9 mouse cellular contexts compared by ENCODE assay signal in genomic region chr12:112875225-112876013, GRCm38 (mm10). TPM values are rescaled to one million over a fixed set of nuclear protein-coding genes. Genes with fewer than 3 reads are reported as not detected.
DNase-seq lines count a peak whose midpoint lies in the region; ATAC-seq lines count a peak whose summit lies in the region.
"Had no signal": no experiment of that assay in that cellular context is flagged by ENCODE, and none has a peak within 500 bp of the region (broad histone marks: within the 10 kb centered on the region; RNA-seq: fewer than 3 reads in every experiment).

No protein-coding gene starts in this region.

- no peak overlapping the region for H3K4me3 ChIP-seq in brown adipose tissue, adult 24 weeks (ENCODE audit: insufficient read depth, low read depth, low read length)
- H3K4me3 ChIP-seq in heart, embryonic 15.5 days: no peak overlapping the region
- no peak overlapping the region for H3K4me3 ChIP-seq in liver, embryonic 11.5 days (ENCODE audit: low read depth, low read length)
- H3K4me3 ChIP-seq: erythroblast, embryonic 14.5 days had no signal

- no peak overlapping the region for H3K9ac ChIP-seq in heart, embryonic 15.5 days
- no peak overlapping the region for H3K9ac ChIP-seq in liver, embryonic 11.5 days (ENCODE audit: low read depth, low read length)

- H3K36me3 ChIP-seq in heart, embryonic 15.5 days: no peaks in the 10 kb centered on the region
- no peaks in the 10 kb centered on the region for H3K36me3 ChIP-seq in liver, embryonic 11.5 days (ENCODE audit: control insufficient read depth, insufficient read depth, low read length)

- peak overlapping the region; percentile 33; the same call in 1 of the 2 replicates for H3K27ac ChIP-seq in brown adipose tissue, adult 24 weeks (replicated peaks; ENCODE audit: low read depth, low read length)
- H3K27ac ChIP-seq in heart, embryonic 15.5 days: no peak overlapping the region
- no peak overlapping the region for H3K27ac ChIP-seq in liver, embryonic 11.5 days (ENCODE audit: low read depth, low read length)

- peaks cover 99% of the 10 kb centered on the region for H3K27me3 ChIP-seq in heart, embryonic 15.5 days
- H3K27me3 ChIP-seq in liver, embryonic 11.5 days (replicated peaks; ENCODE audit: control insufficient read depth, insufficient read depth, low read length): peaks cover 80% of the 10 kb centered on the region

- peak; percentile 50 for ATAC-seq in CD4-positive, CD25-positive, alpha-beta regulatory T cell, adult 4 months
- ATAC-seq in heart, embryonic 15.5 days (replicated peaks; ENCODE audit: insufficient number of reproducible peaks, insufficient read depth, low FRiP score, low read depth): peak; percentile 23; the same call in 1 of the 2 replicates
- peak; percentile 55 for ATAC-seq in liver, embryonic 11.5 days (replicated peaks; ENCODE audit: low FRiP score)

- H3K4me2 ChIP-seq in heart, embryonic 15.5 days: no peak overlapping the region
- no peak overlapping the region for H3K4me2 ChIP-seq in liver, embryonic 11.5 days

- peaks cover 12% of the 10 kb centered on the region for H3K4me1 ChIP-seq in brown adipose tissue, adult 24 weeks (ENCODE audit: control insufficient read depth, insufficient read depth, insufficient read length, low read length)
- H3K4me1 ChIP-seq in heart, embryonic 15.5 days (replicated peaks): peaks cover 38% of the 10 kb centered on the region
- H3K4me1 ChIP-seq in liver, embryonic 11.5 days (replicated peaks; ENCODE audit: control insufficient read depth, insufficient read depth, low read length): peaks cover 18% of the 10 kb centered on the region

- H3K9me3 ChIP-seq in heart, embryonic 15.5 days (replicated peaks): no peaks in the 10 kb centered on the region
- no peaks in the 10 kb centered on the region for H3K9me3 ChIP-seq in liver, embryonic 11.5 days (ENCODE audit: control insufficient read depth, low read length)

- peak; percentile 70 for DNase-seq in fibroblast of lung, adult 2 months (ENCODE audit: low read depth)
- DNase-seq in kidney, postnatal 14 days: peak; percentile 91
- peak; percentile 79 for DNase-seq in liver, embryonic 11.5 days (ENCODE audit: low spot score)
- DNase-seq in naive thymus-derived CD4-positive, alpha-beta T cell, adult 2 months (ENCODE audit: low read depth): peak; percentile 90
- peak; percentile 83 to 93 for DNase-seq in spleen, postnatal 4 days (ENCODE audit: low spot score in 2 of 2)

- 20% methylated on average over 16 of the region's 16 CpGs for WGBS in heart, embryonic 15.5 days
- 23% methylated on average over 16 of the region's 16 CpGs for WGBS in liver, embryonic 11.5 days

RNA-seq across cellular contexts. Expression of gene Gpr132, which starts 7.4 kb away (rescaled TPM):
- polyA plus RNA-seq in CD4-positive, CD25-positive, alpha-beta regulatory T cell, adult 4 months (2017; shearing (Covaris generic)): 100 to 1,000 TPM in 1 of 2 experiments, 10 to 100 TPM in 1; 79.5 to 107 TPM
- polyA plus RNA-seq in brown adipose tissue, adult 24 weeks (2012; ENCODE audit: insufficient read depth, insufficient read length, missing spikeins): not detected in 2 replicates
- 0.19 and 2.2 TPM in 2 replicates for polyA plus RNA-seq in heart, embryonic 15.5 days (2015; fragmentation: Nextera tagmentation; extraction: Ambion mirVana)
- polyA plus RNA-seq in liver, embryonic 11.5 days (2014; fragmentation: Nextera tagmentation; extraction: Ambion mirVana): 0.53 and 0.62 TPM in 2 replicates

RNA-seq across cellular contexts. Expression of gene Cdca4, which starts 46.2 kb away (rescaled TPM):
- polyA plus RNA-seq in CD4-positive, CD25-positive, alpha-beta regulatory T cell, adult 4 months (2017; shearing (Covaris generic)): 10 to 100 TPM; 70.5 to 85.8 TPM
- polyA plus RNA-seq in brown adipose tissue, adult 24 weeks (2012; ENCODE audit: insufficient read depth, insufficient read length, missing spikeins): 3.1 and 5.5 TPM in 2 replicates
- 34.6 and 53.3 TPM in 2 replicates for polyA plus RNA-seq in heart, embryonic 15.5 days (2015; fragmentation: Nextera tagmentation; extraction: Ambion mirVana)
- 111 and 125 TPM in 2 replicates for polyA plus RNA-seq in liver, embryonic 11.5 days (2014; fragmentation: Nextera tagmentation; extraction: Ambion mirVana)

RNA-seq across cellular contexts. Expression of gene Jag2, which starts 54.2 kb away (rescaled TPM):
- 1 to 10 TPM; 1.1 to 2.0 TPM for polyA plus RNA-seq in CD4-positive, CD25-positive, alpha-beta regulatory T cell, adult 4 months (2017; shearing (Covaris generic))
- polyA plus RNA-seq in brown adipose tissue, adult 24 weeks (2012; ENCODE audit: insufficient read depth, insufficient read length, missing spikeins): 2.2 and 3.2 TPM in 2 replicates
- 3.7 and 6.6 TPM in 2 replicates for polyA plus RNA-seq in heart, embryonic 15.5 days (2015; fragmentation: Nextera tagmentation; extraction: Ambion mirVana)
- polyA plus RNA-seq in liver, embryonic 11.5 days (2014; fragmentation: Nextera tagmentation; extraction: Ambion mirVana): 0.39 and 1.4 TPM in 2 replicates
- polyA plus RNA-seq: erythroblast, embryonic 14.5 days had no signal

Comparison
In these comparisons a context has a peak if more than half of its experiments do, and no peak if none do; other contexts are left out.
1. RNA of gene Gpr132, which starts 7.4 kb away (polyA plus RNA-seq): 79.5 to 107 TPM in CD4-positive, CD25-positive, alpha-beta regulatory T cell, adult 4 months; 0.53 to 0.62 TPM in liver, embryonic 11.5 days, not detected in brown adipose tissue, adult 24 weeks and 0.19 to 2.2 TPM in heart, embryonic 15.5 days; every median in the first group is over 10 times any median in the second.
2. Peak in every context shown above with its lines, with median percentiles within 50 percentile points of each other: ATAC-seq and DNase-seq.